Mouse (Mus musculus) frontal cortex, postnatal 10 days (tissue): ENCODE results near the gene Nmb.

Source experiments
- DNase-seq, 2 experiments: peaks; one replicate each; pipeline ENCODE4 v3.0.0; 2022; ENCODE audit warnings: low spot score in 2 of 2, mixed read lengths in 1 of 2

The Nmb gene

GRCm38 (mm10) chr7:80860227-80860626, 44.6 kb downstream of the Nmb start:
- peak; percentile 48 to 50 for DNase-seq

- peak; percentile 34 to 66 for DNase-seq
These were observed 47.7 kb downstream of the Nmb start for GRCm38 (mm10) chr7:80857181-80857580.

GRCm38 (mm10) chr7:80855316-80855715, 49.6 kb downstream of the Nmb start:
- DNase-seq = no peak

GRCm38 (mm10) chr7:80853218-80853617, 51.7 kb downstream of the Nmb start:
- DNase-seq = no peak
